Mouse (Mus musculus): ENCODE data around the gene Uaca. TPM values are rescaled to one million over a fixed set of nuclear protein-coding genes. Genes with fewer than 3 reads are reported as not detected.

Gene Uaca
- total RNA-seq (2015) (0.07 TPM in 1 of 2 replicates, not detected in the other), total RNA-seq (2017) (0.20 TPM in 1 of 2 replicates, not detected in the other)

DNA sequence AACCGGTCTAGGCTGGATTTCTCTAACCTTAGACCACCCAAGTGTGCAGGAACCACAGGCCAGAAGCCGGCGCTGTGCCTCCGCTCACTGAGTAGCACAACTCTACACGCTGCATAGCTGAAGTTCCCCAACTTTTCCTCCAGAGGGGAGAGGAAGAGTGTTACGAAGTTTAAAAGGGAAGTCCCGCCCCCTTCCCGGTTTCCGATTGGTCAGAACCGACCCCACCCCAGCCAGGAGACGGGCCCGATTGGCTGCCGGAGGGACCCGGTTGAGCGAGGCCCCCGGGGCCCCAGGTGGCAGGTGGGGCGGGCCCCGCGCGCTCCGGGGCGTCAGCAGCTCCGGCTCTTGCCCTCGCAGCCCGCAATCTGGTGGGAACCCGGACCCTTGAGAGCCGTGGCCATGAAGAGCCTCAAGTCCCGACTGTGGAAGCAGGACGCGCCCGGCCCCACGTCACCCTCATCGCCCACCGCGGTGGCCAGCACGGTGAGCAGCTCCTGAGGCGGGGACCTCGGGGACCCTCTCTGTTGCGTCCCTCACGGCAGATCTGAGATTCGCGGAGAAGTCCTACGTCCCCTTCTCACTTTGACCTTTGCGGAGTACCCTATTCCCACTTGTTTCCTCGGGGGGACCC, at the start of gene Uaca:
Gene Uaca (plus strand): TSS at position 333 of the 631 bp plus-strand sequence.
- ATAC-seq (ENCODE audit: poor library complexity, severe bottlenecking) = 0 out of 2 replicates have a peak, but pooled peaks have one; percentile 10

DNA sequence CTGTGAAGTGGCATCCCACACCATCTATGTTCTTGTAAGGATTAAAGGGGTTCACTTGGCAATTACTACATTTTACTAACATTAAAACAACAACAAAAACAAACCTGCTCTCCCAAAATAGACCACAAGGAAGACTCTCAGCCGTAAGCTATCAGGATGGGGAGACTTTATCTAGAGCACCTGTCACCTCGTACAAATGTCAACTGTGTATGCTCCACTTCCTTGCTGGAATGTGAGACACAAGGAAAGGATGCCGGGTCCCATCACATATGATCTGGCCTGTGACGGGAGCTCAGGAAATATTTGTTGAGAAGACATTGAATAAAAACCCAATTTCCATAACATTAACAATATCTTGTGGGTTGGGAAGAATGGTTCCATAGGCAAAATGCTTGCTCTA, 49.4 kb upstream of the Uaca start:
- ATAC-seq (ENCODE audit: poor library complexity, severe bottlenecking) = no peak

DNA sequence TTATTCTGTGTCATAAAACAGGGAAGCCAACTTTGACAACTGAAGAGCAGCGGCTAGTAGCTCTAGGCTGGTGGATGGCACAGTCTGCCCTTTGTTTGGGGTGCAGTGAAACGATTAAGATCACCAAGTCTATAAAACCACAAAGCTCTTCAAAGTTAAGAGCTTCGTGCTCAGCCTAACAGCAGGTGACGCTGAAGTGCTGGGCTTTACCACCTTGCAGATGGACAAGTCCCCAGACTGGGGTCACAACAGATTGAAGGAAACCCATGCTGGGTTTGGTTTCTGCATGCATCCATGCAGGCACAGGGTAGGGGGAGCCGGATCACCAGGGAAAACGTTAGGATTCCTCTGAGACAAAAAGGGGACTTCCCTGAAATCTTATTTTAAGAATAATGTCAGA, 47.8 kb upstream of the Uaca start:
- no peak for ATAC-seq (ENCODE audit: poor library complexity, severe bottlenecking)

DNA sequence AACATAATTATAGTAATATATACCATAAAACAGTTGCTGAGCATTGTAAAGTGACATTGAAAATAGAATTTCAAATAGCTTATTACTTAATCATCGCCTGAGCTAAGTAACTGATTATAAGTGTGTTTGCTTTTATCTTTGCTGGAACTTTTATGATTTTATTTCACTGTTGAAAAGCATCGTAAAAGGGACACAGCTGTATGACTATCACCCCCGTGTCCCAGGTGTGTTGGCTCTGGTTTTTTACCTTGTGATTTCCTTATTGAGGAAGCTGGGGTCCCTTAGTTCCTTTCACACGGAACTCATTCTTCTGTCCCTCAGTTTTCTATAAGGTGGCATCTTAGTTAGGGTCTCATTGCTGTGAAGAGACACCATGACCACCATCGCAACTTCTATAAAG, 46.7 kb upstream of the Uaca start:
- no peak for ATAC-seq (ENCODE audit: poor library complexity, severe bottlenecking)

DNA sequence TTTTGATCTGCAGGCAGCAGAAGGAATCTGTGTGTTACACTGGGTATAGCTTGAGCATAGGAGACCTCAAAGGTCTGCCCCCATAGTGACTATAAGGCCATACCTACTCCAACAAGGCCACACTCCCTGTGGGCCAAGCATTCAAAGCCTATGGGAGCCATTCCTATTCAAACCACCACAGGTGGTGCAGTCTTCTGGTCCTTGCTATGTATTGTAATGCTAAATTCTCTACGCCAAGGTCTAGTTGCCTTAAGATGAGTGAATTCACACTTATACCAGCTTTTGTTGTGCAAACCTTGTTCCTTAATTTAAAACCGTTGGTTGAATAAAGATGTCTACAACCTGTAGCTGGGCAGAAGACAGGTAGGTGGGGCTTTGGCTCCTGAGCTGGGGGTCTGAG, 46.2 kb upstream of the Uaca start:
- ATAC-seq (ENCODE audit: poor library complexity, severe bottlenecking) = no peak

DNA sequence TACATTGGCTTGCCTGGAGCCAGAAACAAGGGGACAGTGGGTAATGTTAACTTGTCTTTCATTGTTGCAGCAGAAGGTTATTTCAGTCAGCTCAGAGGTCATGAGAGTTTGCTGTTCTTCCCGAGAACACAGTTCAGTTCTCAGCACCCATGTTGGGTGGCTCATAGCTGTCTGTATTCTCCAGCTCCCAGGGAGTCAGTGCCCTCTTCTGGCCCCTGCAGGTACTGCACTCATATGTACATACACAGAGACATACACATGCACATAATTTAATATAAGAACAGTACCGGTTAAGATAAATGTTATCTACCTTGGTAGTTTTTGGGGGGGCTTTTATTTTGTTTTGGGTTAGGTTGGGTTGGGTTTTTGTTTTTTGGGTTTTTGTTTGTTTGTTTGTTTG, 45.2 kb upstream of the Uaca start:
- ATAC-seq (ENCODE audit: poor library complexity, severe bottlenecking) = no peak

DNA sequence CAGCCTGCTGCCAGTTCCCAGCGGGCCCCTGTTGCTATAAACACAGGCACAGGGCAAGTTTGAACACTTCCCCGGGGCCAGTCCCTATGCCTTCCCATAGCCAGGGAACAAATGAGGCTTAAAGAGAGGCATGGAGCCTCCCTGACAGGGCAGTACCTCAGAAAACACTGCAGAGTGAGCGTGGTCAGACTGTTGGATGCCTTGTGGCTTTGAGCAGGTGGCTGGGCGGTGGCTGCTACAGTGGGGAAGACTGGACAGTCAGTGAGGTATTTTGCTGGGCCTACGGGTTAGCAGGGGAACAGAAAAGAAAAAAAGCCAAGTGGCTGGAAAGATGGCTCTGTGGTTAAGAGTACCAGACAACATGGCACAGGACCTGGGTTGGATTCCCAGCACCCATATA, 43.2 kb upstream of the Uaca start:
- ATAC-seq (ENCODE audit: poor library complexity, severe bottlenecking) = no peak

DNA sequence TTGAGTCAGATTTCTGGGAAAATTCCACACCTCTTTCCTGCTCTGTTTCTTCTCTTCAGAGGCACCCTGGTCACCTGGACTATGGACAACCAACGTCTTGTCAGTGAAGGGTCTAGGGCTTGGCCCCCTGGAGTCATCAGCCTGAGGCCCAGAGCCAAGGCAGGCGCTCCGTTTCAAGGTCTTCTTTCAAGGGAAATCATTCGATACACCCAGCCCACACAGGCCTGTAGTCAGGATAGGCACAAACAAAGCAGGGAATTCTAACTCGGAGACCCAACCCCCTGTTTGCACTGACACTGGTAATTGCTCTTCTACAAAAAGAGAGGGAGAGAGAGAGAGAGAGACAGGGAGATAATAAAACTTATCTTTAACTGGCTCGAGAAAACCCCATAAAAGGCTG, 42.4 kb upstream of the Uaca start:
- no peak for ATAC-seq (ENCODE audit: poor library complexity, severe bottlenecking)

DNA sequence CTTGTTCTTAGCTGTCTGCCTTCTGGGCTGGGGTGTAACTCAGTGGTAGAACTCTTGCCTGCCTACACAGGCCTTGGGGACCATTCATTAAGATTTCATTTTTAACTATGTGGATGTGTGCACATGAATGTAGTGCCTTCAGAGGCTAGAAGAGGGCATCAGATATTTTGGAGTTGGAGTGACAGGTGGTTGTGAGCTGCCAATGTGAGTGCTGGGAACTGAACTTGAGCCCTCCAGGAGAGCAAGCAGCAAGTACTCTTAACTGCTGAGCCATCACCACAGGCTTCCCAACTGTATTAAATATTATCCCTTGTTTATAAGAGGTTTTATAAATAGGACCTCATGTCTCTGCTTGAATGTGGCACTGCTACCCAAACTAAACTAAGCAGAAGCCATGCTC, 41.7 kb upstream of the Uaca start:
- no peak for ATAC-seq (ENCODE audit: poor library complexity, severe bottlenecking)

DNA sequence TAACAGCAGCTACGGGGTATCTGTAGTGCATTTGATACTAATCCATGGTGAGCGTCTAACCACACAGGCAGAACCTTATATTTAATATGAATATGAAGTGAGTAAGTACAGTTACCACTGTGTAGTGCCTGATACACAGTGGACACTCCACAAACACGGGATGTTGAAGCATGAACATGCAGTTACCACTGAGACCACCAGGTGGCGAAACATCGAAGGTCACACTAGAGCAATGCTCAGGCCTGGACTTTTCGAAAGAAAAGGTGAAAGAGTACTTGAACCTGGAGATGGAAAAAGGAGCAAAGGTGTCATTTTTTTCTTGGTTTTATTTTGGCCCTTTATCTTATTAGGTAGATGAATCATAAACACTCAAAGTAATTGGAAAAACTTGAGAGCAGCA, 38.1 kb upstream of the Uaca start:
- ATAC-seq (ENCODE audit: poor library complexity, severe bottlenecking) = 0 out of 2 replicates have a peak, but pooled peaks have one; percentile 60

DNA sequence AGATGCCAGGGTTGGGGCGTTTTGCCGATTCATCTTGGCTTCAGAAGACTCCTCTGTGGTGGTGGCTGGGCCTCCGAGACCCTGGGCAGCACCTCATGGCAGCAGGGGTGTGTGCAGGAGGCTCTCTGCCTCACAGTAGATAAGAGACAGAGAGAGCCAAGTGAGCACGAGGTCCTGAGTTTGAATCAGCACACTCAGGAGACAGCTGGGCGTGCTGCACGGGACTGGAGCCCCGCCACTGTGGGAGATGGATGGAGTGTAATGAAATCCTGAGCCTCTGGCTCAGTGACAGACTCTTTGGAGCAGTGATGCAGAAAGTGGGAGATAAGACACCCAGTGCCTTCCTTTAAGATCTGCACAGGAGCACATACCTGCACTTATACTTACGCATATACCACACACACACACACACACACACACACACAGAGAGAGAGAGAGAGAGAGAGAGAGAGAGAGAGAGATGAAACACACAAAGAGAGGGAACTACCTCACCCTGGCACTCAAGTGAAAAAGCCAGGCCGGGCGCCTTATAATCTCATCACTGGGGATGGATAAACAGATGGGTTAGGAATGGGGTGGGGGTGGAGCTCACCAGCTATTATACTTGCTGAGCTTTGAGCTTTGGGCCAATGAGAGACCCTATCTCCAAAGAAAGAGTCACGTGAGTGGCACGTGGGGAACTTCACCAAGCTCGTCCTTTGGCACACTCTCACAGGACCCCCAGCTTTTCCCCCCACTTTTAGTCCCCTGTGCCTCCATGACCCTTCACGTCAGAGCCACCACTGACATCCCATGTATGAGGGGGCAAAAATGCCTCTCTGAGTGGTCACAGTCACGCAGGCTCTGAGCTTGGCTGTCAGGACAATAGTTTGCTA, 37.2 kb upstream of the Uaca start:
- ATAC-seq (ENCODE audit: poor library complexity, severe bottlenecking) = no peak

DNA sequence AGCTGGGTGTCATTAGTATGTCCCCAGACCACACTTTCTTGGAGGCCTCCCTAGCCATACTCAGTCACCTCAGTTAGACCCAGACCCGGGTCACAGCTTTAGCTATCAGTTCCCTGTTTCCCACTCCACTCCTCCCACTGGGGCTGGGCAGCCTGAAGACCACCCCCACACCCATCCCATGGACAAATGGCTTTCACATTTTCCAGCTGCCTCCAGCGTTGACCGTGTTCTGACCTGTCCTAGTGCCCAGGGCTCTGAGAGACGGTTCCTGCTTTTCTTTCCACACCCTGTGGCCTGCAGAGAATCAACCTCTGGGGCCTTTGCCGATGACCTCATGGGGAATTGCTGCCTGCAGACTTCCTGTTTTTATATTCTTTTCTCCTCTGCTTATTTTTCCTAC, 36.5 kb upstream of the Uaca start:
- peak; percentile 57; the same call in 1 of the 2 replicates for ATAC-seq (ENCODE audit: poor library complexity, severe bottlenecking)

DNA sequence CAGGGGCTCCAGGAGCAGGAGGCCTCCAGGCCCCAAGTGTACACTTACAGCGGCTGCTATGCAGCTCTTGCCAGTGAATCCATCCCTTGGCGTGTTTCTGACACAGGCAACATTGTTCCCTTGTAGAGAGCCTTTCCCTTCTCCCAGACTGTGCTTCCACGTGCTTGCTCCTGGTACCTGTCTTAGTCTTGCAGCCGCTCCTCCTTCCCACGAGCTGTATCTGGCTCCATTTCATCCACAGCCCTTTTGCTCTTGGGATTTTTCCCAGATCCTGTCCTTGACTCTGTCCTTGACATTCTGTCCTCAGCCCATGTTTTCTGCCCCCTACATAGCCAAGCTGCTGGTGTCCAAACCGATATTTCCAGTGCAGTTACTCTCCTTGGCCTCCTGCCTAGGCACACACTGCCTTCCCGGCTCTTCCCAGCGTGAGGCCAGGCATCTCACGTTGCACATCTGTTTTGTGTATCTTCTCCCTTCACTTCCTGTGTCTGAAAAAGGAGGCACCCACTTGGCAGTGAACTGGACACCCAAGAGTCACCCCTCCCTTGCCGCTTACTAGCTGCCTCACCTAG, 34.8 kb upstream of the Uaca start:
- ATAC-seq (ENCODE audit: poor library complexity, severe bottlenecking) = no peak

DNA sequence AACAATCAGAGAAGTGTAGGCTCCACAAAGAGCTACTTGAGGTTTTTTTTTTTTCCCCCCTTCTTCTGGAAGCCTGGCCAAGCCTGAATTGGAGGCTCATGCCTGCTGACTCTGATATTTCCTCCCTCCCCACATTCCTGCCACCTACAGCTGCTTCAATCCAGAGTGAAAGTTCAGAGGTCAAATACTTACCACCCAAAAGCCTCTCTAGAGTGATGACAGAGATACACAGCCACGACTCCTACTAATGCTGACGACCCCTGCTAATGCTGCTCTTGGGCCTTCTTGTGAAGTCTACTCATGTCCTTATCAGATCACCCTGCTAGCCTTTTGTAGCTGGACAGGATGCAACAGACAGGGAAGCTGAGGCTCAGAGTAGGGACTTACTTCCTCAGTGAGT, 29.2 kb upstream of the Uaca start:
- ATAC-seq (ENCODE audit: poor library complexity, severe bottlenecking) = no peak

DNA sequence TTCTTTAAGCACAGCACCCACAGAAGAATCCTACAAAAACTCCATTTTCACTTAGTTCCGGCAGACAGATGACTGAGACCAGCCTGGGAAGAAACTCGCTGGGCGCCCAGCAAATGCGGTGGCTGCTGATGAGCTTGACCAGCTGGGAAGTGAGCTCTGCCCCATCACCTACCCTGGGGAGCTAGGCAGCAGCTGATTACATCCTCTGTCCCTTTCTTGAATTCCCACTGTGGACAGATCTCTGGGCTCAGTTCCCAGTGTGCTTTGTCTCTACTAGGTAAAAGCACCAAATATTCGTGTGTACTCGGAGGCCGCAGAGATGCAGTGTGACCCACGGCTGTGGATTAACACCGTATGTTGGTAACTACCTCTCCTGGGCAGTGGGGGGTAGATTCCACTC, 25.9 kb upstream of the Uaca start:
- ATAC-seq (ENCODE audit: poor library complexity, severe bottlenecking) = no peak

DNA sequence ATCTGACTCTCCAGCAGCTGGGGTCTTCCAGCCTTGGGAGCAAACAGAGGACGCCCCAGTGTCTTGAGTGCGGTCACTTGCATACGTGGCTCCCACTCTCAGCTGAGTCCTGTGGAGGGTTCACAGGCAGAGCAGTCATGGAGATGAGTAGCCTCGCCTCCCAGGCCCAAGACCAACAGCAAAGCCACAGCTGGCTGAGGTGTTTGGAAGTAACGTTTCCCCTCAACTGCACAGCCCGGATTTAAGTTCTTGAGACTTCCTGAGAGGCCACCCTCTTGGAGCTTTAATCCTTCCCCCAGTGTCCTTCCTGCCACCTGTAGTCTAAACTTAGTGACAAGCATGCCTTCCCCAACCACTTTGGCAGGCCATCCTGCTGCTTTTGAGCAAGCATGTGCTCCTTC, 24.6 kb upstream of the Uaca start:
- no peak for ATAC-seq (ENCODE audit: poor library complexity, severe bottlenecking)

DNA sequence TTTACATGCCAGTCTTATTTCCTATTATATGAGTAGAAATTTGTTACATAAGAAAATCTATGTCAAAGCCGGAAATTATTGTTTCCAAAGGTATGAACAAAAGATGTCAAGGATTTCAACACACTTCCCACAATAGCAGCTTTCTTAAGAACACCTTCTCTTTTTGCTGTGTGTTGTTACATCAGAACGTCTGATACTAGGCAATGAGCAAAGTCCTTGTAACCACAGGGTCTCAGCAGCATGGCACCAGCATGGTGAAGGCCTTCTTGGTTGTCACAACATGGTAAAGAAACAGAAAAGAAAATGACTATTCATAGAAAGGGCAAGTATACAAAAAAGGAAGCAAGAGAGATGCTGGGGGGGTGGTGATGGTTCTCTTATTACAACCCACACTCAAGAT, 20.6 kb upstream of the Uaca start:
- peak; percentile 97 for ATAC-seq (ENCODE audit: poor library complexity, severe bottlenecking)

DNA sequence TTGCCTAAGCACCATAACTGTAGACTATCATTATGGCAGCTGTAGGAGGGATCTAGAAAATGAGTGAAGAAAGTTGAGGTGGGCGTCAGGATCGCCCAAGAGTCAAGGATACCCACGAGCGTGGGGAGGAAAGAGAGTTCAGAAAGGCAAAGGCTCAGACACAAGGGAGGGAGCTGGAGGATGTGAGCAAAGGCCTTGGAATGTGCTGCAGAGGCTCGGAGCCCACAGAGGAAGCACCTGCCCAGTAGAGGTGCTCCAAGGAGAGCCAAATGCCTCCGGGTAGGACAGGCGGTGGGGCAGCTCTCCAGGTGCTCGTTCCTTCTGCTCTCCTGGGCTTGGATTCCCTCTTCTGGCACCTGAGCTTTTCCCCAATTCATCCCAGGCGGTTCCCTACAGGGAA, 17.4 kb upstream of the Uaca start:
- no peak for ATAC-seq (ENCODE audit: poor library complexity, severe bottlenecking)

DNA sequence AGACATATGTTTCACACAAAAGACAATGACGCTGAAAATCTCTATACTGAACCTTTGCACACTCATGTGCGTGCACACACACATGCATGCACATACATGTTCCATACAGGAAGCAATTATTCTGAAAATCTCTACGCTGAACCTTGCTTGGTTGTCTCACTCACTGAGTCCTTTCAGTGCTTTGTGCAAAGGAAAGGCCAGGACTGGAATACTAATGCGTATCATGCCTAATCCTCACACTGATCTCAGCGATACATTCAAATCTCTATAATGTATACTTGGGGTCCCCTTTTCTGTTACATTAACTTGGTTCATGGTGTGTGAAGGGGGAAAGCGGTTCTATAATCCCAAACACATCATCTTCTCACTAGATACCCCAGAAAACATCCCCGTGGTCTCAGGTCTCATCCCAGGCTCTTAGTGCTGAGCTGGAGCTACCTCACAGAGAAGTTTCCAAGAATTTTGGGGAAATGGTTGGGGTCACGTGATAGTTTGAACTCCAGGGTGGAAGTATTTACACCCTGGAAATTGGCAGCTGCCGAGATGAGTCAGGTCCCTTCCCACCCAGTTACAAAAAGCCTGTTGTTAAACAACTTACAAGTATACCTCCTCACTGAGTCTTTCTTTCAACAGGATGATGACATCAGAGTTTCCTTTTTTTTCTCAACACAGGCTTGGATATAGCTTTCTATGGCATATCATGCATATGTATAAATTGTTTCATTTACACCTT, 12.1 kb upstream of the Uaca start:
- no peak for ATAC-seq (ENCODE audit: poor library complexity, severe bottlenecking)

DNA sequence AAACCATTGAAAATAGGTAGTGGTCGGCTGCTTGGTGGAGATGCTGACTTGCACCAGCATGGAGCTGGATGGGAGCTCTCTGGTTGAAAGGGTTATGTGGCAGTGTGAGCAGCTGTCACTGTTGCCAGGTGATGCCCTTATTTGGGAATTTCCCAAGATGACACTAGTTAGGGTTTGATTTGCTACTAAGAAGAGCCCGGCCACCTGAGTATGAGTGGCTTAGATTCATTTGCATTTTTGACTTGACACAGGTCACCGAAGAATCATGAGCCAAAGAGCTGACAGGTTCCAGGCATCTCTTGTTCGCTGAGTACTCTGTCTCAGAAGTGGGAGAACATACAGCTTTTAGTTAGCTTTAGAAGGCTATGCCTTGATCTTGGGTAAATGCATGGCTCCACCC, 9.3 kb upstream of the Uaca start:
- ATAC-seq (ENCODE audit: poor library complexity, severe bottlenecking) = no peak

DNA sequence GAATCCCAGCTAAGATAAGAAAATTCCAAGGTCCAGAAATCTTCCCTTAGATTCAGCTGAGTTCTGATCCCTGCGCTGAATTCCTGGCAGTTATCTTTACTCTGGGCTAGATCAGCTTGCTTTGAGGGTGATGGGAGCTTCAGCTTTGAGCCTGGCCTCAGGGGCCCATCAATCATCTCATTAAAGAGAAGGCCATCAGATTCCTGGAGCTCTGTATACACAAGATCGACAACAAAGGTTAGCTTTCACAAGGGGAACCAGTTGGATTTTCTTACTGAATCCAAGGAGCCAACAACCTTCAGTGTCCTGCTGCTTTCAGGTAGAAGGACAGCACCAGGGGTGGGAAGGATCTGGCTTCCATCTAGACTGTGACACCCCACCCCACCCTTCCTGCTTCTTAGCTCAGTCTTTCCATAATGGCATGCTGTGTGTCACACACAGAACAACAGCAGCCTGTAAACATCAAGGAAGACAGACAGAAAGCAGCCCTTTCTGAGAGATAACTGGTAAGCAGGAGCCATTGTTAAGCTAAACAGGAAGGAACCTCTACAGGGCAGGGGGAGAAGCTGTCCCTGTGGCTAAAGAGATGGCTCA, 6.7 kb upstream of the Uaca start:
- no peak for ATAC-seq (ENCODE audit: poor library complexity, severe bottlenecking)

Data from megakaryocyte, adult 5-6 weeks (primary cell).